Mouse (Mus musculus) heart, postnatal 0 days (tissue): Measurements from ENCODE around the gene Bco2.

ENCODE experiments used
- CTCF ChIP-seq: IDR thresholded peaks from 2 replicates; pipeline ENCODE4 v1.5.1; 2016; ENCODE audit warnings: antibody characterized with exemption, control low read depth, low read depth
- EP300 ChIP-seq: IDR thresholded peaks from 2 replicates; pipeline ENCODE4 v1.6.1; 2016; ENCODE audit warnings: antibody characterized with exemption, low read depth

- TF ChIP-seq EP300 (no peak), CTCF (no peak)
These were observed 58.9 kb downstream of the Bco2 start for GRCm38 (mm10) chr9:50496151-50496505.
